30 mouse cellular contexts compared by ENCODE assay signal in genomic region chr6:147849988-147850387, GRCm38 (mm10).
"Had no signal": no experiment of that assay in that cellular context is flagged by ENCODE, and none has a peak within 500 bp of the region (broad histone marks: within the 10 kb centered on the region; RNA-seq: fewer than 3 reads in every experiment).

No protein-coding gene starts in this region.

- H3K27ac ChIP-seq: limb, embryonic 10.5 days; limb, embryonic 12.5 days; limb, embryonic 13.5 days; limb, embryonic 15.5 days; liver, embryonic 12.5 days; liver, embryonic 13.5 days; liver, embryonic 14.5 days; liver, embryonic 15.5 days; lung, embryonic 15.5 days; macrophage; midbrain, embryonic 10.5 days; midbrain, embryonic 12.5 days; midbrain, embryonic 13.5 days; midbrain, embryonic 15.5 days; neural tube, embryonic 12.5 days had no signal

- H3K9ac ChIP-seq: limb, embryonic 12.5 days; limb, embryonic 13.5 days; limb, embryonic 15.5 days; liver, embryonic 12.5 days; liver, embryonic 13.5 days; liver, embryonic 14.5 days; liver, embryonic 15.5 days; liver, postnatal 0 days; lung, embryonic 14.5 days; lung, embryonic 15.5 days; midbrain, embryonic 12.5 days; midbrain, embryonic 13.5 days; midbrain, embryonic 15.5 days; neural tube, embryonic 12.5 days had no signal

- H3K36me3 ChIP-seq: limb, embryonic 10.5 days; limb, embryonic 12.5 days; limb, embryonic 13.5 days; limb, embryonic 15.5 days; liver, embryonic 12.5 days; liver, embryonic 13.5 days; liver, embryonic 15.5 days; lung, embryonic 15.5 days; midbrain, embryonic 10.5 days; midbrain, embryonic 12.5 days; midbrain, embryonic 13.5 days; midbrain, embryonic 15.5 days; neural tube, embryonic 12.5 days had no signal

- H3K4me3 ChIP-seq: limb, embryonic 10.5 days; limb, embryonic 12.5 days; limb, embryonic 13.5 days; limb, embryonic 15.5 days; liver, embryonic 12.5 days; liver, embryonic 13.5 days; liver, embryonic 15.5 days; lung, embryonic 15.5 days; megakaryocyte, embryonic 14.5 days; midbrain, embryonic 10.5 days; midbrain, embryonic 12.5 days; midbrain, embryonic 13.5 days; midbrain, embryonic 15.5 days; myocyte; neural tube, embryonic 12.5 days had no signal

- H3K4me1 ChIP-seq: limb, embryonic 10.5 days; limb, embryonic 12.5 days; limb, embryonic 13.5 days; limb, embryonic 15.5 days; liver, embryonic 12.5 days; liver, embryonic 13.5 days; liver, embryonic 15.5 days; lung, embryonic 15.5 days; megakaryocyte, embryonic 14.5 days; midbrain, embryonic 10.5 days; midbrain, embryonic 12.5 days; midbrain, embryonic 13.5 days; midbrain, embryonic 15.5 days; neural tube, embryonic 12.5 days had no signal

- DNase-seq: left cerebral cortex, postnatal 4 days; liver; liver, embryonic 13.5 days; liver, postnatal 0 days; lung, adult 18-20 months; lung, adult 2 months; lung, embryonic 14.5 days; lung, postnatal 10 days; lung, postnatal 14 days; lung, postnatal 36 days; lung, postnatal 4 days; midbrain, embryonic 14.5 days had no signal

- H3K4me2 ChIP-seq: limb, embryonic 12.5 days; limb, embryonic 13.5 days; limb, embryonic 15.5 days; liver, embryonic 11.5 days; liver, embryonic 12.5 days; liver, embryonic 13.5 days; liver, embryonic 15.5 days; lung, embryonic 14.5 days; lung, embryonic 15.5 days; midbrain, embryonic 11.5 days; midbrain, embryonic 12.5 days; midbrain, embryonic 13.5 days; midbrain, embryonic 15.5 days; neural tube, embryonic 12.5 days had no signal

- H3K9me3 ChIP-seq: limb, embryonic 10.5 days; limb, embryonic 12.5 days; limb, embryonic 13.5 days; limb, embryonic 15.5 days; liver, embryonic 12.5 days; liver, embryonic 15.5 days; lung, embryonic 15.5 days; megakaryocyte, embryonic 14.5 days; midbrain, embryonic 10.5 days; midbrain, embryonic 12.5 days; midbrain, embryonic 13.5 days; midbrain, embryonic 15.5 days; neural tube, embryonic 12.5 days had no signal

- H3K27me3 ChIP-seq: limb, embryonic 12.5 days; limb, embryonic 13.5 days; limb, embryonic 15.5 days; liver, embryonic 12.5 days; liver, embryonic 13.5 days; liver, embryonic 15.5 days; lung, embryonic 15.5 days; megakaryocyte, embryonic 14.5 days; midbrain, embryonic 12.5 days; midbrain, embryonic 13.5 days; midbrain, embryonic 15.5 days; neural tube, embryonic 12.5 days had no signal
